15 mouse cellular contexts compared by ENCODE assay signal in the genomic region with DNA sequence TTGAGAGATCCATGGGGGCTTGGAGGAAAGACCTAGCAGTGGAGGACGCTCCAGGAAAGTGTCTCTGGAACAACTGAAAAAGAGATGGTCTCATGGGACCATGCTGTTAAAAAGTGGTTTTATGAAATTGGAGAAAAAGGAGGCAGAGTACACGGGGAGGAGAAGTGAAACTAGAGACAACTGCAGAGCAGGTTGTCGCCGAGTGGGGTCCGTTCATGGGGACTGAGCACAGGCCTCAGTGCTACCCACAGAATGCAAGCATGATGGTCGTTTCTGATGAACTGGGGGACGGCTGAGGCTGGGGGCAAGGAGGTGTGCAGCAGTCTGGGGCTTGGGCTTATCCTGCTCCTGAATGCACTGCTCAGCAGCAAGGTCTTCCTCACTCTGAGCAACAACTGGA.
"Had no signal": no experiment of that assay in that cellular context is flagged by ENCODE, and none has a peak within 500 bp of the region (broad histone marks: within the 10 kb centered on the region; RNA-seq: fewer than 3 reads in every experiment).

No protein-coding gene starts in this region.

- H3K4me1 ChIP-seq: limb, embryonic 13.5 days; midbrain, embryonic 12.5 days; neural tube, embryonic 13.5 days had no signal

- H3K4me3 ChIP-seq: limb, embryonic 13.5 days; midbrain, embryonic 12.5 days; neural tube, embryonic 13.5 days had no signal

- H3K36me3 ChIP-seq: limb, embryonic 13.5 days; midbrain, embryonic 12.5 days; neural tube, embryonic 13.5 days had no signal

- DNase-seq: kidney, adult 8-10 months; kidney, postnatal 36 days; layer of hippocampus, adult 9-11 months; layer of hippocampus, postnatal 36 days; left cerebral cortex, postnatal 4 days; lung, adult 18-20 months; lung, postnatal 36 days; right cerebral cortex, postnatal 25 days; thymus, adult 18-20 months; thymus, postnatal 14 days had no signal

- H3K27me3 ChIP-seq: limb, embryonic 13.5 days; midbrain, embryonic 12.5 days; neural tube, embryonic 13.5 days had no signal

- H3K9me3 ChIP-seq: limb, embryonic 13.5 days; midbrain, embryonic 12.5 days; neural tube, embryonic 13.5 days had no signal

- ATAC-seq: intestine, embryonic 16.5 days; midbrain, embryonic 16.5 days had no signal
